Mouse (Mus musculus) heart, embryonic 16.5 days (tissue): Measurements from ENCODE around the gene Gas1. TPM values are rescaled to one million over a fixed set of nuclear protein-coding genes. Genes with fewer than 3 reads are reported as not detected.

Experiments used
- ATAC-seq: fragments of 200-750 bp; cut with Nextera tagmentation; replicated peaks from 2 replicates; pipeline ENCODE4 v1.8.0; 2017; ENCODE audit warnings: moderate number of reproducible peaks; ENCODE audit not compliant: insufficient read depth, low FRiP score; ENCODE audit errors: extremely low read depth
- H3K27ac ChIP-seq: fragments of 300-500 bp; sonication (generic); 2 replicates; pipeline ENCODE4 v1.5.1; 2014; ENCODE audit warnings: mild to moderate bottlenecking, low read length, control low read depth, moderate library complexity
- H3K27me3 ChIP-seq: fragments of 300-500 bp; sonication (generic); 2 replicates; pipeline ENCODE4 v1.6.1; 2014; ENCODE audit warnings: low read length, mixed read lengths; ENCODE audit not compliant: control insufficient read depth, insufficient read depth
- H3K36me3 ChIP-seq: fragments of 300-500 bp; sonication (generic); 2 replicates; pipeline ENCODE4 v1.6.1; 2014; ENCODE audit not compliant: control insufficient read depth, insufficient read depth
- H3K4me1 ChIP-seq: fragments of 300-500 bp; sonication (generic); 2 replicates; pipeline ENCODE4 v1.6.1; 2014; ENCODE audit warnings: low read length, mixed read lengths; ENCODE audit not compliant: control insufficient read depth, insufficient read depth
- H3K4me2 ChIP-seq: fragments of 300-500 bp; sonication (generic); 2 replicates; pipeline ENCODE4 v1.6.1; 2014; ENCODE audit warnings: low read depth, mild to moderate bottlenecking, control low read depth, low read length
- H3K4me3 ChIP-seq: fragments of 300-500 bp; sonication (generic); 2 replicates; pipeline ENCODE4 v1.5.1; 2014; ENCODE audit warnings: mild to moderate bottlenecking, control low read depth, low read length
- H3K9ac ChIP-seq: fragments of 300-500 bp; sonication (generic); 2 replicates; pipeline ENCODE4 v1.6.1; 2014; ENCODE audit warnings: low read length, control low read depth
- H3K9me3 ChIP-seq: fragments of 300-500 bp; sonication (generic); replicated peaks from 2 replicates; pipeline ENCODE4 v1.6.1; 2016; ENCODE audit warnings: low read length; ENCODE audit not compliant: control insufficient read depth
- WGBS: fragments of 180-500 bp; shearing (Covaris S2); extraction: QIAGEN DNeasy Blood & Tissue Kit; methylation state at CpG from one replicate; pipeline ENCODE4 v1.1.7; 2014; 5-methylcytosine and 5-hydroxymethylcytosine counted together
- polyA plus RNA-seq: library from polyadenylated mRNA; unstranded; fragments of >200 nt; fragmentation: Nextera tagmentation; extraction: Ambion mirVana; gene quantifications from 2 replicates; pipeline ENCODE4 v1.2.1, GENCODE M21; 2015

The Gas1 gene
- polyA plus RNA-seq, 1 experiment from 2014 or later: 26.2 TPM

DNA sequence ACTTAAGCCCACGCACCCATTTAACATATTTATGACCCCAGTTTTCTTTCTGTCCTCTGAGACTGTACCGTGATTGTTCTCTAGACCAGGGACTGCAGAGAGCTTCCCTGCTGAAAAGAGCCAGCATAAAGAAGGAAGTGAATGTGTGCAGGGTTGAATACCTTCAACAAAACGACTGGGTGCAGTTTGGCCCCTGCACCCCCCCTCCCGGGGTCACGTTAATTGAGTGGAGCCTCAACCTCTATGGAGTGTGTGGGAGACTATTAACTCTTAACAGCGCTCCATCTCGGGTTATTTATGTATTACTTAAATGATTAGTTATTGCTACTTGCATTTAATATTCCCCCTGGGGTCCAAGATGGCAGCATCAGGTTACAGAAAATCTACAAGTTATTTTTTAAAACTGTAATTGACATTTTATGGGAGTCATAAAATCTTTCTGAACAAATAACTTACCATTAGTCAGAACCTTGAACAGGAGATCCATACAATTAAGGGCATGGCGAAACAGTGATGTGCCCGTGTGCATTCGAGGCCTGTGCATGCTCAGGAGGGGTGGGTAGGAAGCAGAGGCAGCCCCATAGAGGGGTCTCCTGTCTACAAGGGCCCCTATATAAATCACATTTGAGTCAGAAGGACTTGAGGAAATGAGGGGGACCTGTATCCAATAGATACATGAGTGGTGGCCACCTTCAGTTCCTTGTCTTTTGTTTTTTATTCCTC, 43.3 kb downstream of the Gas1 start:
- Histone ChIP-seq H3K9ac (no peak overlapping the region), H3K4me1 (no peaks in the 10 kb centered on the region), H3K9me3 (no peaks in the 10 kb centered on the region), H3K4me3 (no peak overlapping the region), H3K36me3 (no peaks in the 10 kb centered on the region), H3K4me2 (no peak overlapping the region), H3K27me3 (no peaks in the 10 kb centered on the region; the same call in 1 of the 2 replicates), H3K27ac (no peak overlapping the region)
- ATAC-seq: no peak
- WGBS: 64% methylated on average over 10 of the region's 10 CpGs

DNA sequence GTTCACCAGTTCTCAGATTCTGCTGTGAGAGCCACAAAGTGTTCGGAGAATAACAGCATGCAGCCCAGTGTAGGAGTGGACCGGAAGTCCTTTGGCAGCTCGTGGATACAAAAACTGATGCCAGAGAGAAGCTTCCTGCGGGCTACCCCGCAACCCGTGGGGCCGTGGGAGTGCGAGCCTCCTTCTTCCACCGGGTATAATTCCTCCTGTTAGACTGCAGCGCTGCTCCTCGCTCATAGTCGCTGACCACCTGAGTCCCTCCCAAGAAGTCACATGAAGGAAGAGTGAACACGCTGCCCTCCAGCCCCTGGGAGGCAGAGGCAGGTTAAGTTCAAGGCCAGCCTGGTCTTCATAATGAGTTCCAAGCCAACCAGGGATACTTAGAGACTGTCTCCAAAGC, 45.4 kb downstream of the Gas1 start:
- Histone ChIP-seq H3K36me3 (no peaks in the 10 kb centered on the region), H3K4me3 (no peak overlapping the region), H3K9me3 (no peaks in the 10 kb centered on the region), H3K27ac (no peak overlapping the region), H3K9ac (no peak overlapping the region), H3K27me3 (no peaks in the 10 kb centered on the region; the same call in 1 of the 2 replicates), H3K4me2 (no peak overlapping the region), H3K4me1 (no peaks in the 10 kb centered on the region)
- 60% methylated on average over 13 of the region's 13 CpGs for whole genome bisulfite sequencing
- ATAC-seq: no peak

DNA sequence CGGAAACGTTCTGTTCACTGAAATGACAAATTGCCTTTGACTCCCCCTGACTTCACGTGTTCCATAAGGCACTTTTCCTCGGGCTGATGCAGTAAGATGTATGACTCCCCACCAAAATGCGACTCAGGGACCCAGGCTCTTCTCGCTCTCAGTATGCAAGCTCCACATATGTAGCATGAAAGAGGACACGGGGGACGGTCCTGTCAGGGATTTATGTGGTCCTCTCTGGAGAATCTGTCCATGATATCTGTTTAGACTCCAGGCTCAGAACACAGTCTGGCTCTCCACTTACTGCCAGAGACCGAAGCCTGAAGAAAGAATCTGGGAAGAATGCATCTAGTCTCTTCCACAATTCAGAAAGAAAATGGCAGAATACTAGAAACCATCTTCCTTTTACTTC, 47.6 kb downstream of the Gas1 start:
- Histone ChIP-seq H3K4me3 (no peak overlapping the region), H3K4me2 (no peak overlapping the region), H3K9ac (no peak overlapping the region), H3K27ac (no peak overlapping the region), H3K9me3 (no peaks in the 10 kb centered on the region), H3K27me3 (peaks cover 2% of the 10 kb centered on the region; the same call in 1 of the 2 replicates), H3K4me1 (peaks cover 8% of the 10 kb centered on the region; the same call in 1 of the 2 replicates), H3K36me3 (no peaks in the 10 kb centered on the region)
- ATAC-seq: no peak
- WGBS: 71% methylated on average over 9 of the region's 9 CpGs

DNA sequence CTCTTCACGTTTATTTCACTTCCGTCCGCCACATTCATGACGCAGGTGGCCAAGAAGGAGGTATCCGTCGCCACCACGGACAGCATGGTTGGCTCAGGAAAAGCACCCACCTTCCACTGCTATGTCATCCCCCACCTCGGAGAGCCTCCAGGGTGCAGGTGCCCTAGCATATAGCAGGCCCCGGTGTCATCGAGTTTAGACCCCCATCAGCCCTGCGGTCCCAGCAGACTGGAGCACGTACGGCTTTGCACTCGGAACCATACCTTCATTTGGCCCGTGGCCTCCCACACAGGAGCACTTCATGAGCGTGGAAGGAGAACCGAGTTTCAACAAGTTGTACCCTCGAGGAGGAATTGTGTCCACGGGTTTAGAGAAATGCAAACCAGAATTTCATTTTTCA, 50.8 kb downstream of the Gas1 start:
- H3K4me1 ChIP-seq: peaks cover 12% of the 10 kb centered on the region; the same call in 1 of the 2 replicates
- WGBS: 57% methylated on average over 19 of the region's 19 CpGs
- peaks cover 2% of the 10 kb centered on the region; the same call in 1 of the 2 replicates for H3K27me3 ChIP-seq
- no peak overlapping the region for H3K4me3 ChIP-seq
- H3K9ac ChIP-seq: no peak overlapping the region
- no peaks in the 10 kb centered on the region for H3K9me3 ChIP-seq
- H3K27ac ChIP-seq: no peak overlapping the region
- no peak for ATAC-seq
- no peaks in the 10 kb centered on the region for H3K36me3 ChIP-seq
- H3K4me2 ChIP-seq: no peak overlapping the region; the same call in 1 of the 2 replicates

DNA sequence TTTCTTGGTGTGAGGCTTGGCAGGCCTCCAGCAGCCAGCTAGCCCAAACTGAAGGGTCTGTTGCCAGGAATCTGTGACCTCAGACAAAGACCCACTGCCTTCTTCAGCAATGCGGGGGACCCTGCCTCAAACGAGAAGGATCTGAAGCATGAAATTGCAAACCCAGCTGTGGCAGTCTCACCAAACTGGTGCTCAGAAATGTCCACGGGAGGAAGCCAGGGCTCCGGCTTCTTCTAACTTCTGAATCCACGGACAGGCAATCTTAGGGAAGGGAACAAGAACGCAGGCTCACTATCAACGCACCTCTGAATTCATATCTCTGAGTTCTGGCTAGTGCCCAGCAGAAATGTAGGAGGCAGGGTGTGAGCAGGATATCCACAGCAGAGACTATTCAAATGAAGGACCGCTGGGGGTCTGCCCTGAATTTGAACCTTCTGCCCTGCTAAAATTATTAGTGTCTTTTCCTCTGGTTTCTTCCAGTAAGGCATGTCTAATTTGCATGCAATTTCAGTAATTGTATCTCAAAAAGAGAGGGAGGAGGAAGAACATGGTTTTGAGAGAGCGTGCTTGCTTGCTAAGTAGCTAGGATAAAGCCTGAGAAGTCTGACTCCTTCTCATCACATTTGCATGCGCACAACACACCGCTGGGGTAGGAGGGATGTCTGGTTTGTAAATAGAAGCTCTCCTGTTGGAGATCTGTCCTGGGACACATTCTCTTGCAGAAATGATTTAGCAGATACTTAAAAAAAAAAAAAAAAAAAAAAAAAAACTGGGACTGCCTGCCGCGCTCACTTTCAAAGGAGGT, 51.5 kb downstream of the Gas1 start:
- ATAC-seq: no peak
- 40% methylated on average over 13 of the region's 13 CpGs for WGBS

DNA sequence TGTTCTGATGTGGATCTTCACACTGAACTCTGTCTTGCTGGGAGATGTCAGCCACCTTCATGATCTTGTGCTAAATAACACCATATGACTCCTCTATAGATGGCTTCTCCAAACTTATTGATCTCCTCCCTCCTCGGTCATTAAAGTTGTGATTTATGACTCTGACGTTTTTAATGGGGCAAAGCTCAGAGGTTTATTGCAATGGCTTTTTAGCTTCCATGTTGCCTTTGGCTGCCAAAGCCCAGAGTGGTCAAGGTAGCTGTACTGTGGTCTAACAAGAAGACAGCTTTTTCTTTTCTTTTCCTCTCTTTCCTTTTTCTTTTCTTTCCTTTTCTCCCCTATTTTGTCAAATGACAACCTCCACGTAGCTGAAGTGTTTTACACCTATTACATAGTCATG, 52.1 kb downstream of the Gas1 start:
- no peak overlapping the region for H3K9ac ChIP-seq
- peaks cover 12% of the 10 kb centered on the region; the same call in 1 of the 2 replicates for H3K4me1 ChIP-seq
- WGBS: 75% methylated on average over 3 of the region's 3 CpGs
- H3K36me3 ChIP-seq: no peaks in the 10 kb centered on the region
- no peak overlapping the region for H3K4me2 ChIP-seq
- no peaks in the 10 kb centered on the region for H3K9me3 ChIP-seq
- peaks cover 2% of the 10 kb centered on the region; the same call in 1 of the 2 replicates for H3K27me3 ChIP-seq
- no peak overlapping the region for H3K4me3 ChIP-seq
- H3K27ac ChIP-seq: no peak overlapping the region
- no peak for ATAC-seq

More for the DNA sequence above, 51.5 kb downstream of the Gas1 start:
- H3K4me1 ChIP-seq: peaks cover 12% of the 10 kb centered on the region; the same call in 1 of the 2 replicates
- no peak overlapping the region for H3K27ac ChIP-seq
- no peaks in the 10 kb centered on the region for H3K9me3 ChIP-seq
- H3K4me3 ChIP-seq: no peak overlapping the region
- peaks cover 2% of the 10 kb centered on the region; the same call in 1 of the 2 replicates for H3K27me3 ChIP-seq
- H3K9ac ChIP-seq: no peak overlapping the region
- H3K36me3 ChIP-seq: no peaks in the 10 kb centered on the region
- no peak overlapping the region; the same call in 1 of the 2 replicates for H3K4me2 ChIP-seq

DNA sequence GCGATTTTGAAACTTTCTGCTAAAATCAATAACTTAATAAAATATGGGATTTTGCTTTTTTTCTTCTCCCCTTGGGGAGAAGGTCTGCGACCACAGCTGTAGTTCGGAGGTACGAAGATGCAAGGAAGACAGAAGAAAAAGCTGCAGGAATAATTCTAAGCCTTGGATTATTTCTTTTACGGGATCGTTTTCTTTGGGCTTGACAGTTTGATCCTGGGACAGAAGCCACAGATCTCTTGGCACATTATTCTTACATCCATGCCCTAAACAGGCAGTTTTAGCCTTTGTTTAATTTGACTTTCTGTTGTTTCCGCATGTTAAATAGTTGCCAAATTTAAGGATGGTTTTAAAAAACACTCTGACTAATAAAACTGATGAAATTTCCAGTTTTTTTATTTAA, 52.7 kb downstream of the Gas1 start:
- WGBS: 84% methylated on average over 7 of the region's 7 CpGs
- Histone ChIP-seq H3K27me3 (0 out of 2 replicates have a peak, but pooled peaks cover 2% of the 10 kb centered on the region), H3K27ac (no peak overlapping the region), H3K4me2 (no peak overlapping the region), H3K9ac (no peak overlapping the region), H3K4me1 (peaks cover 12% of the 10 kb centered on the region; the same call in 1 of the 2 replicates), H3K36me3 (no peaks in the 10 kb centered on the region), H3K4me3 (no peak overlapping the region), H3K9me3 (no peaks in the 10 kb centered on the region)
- ATAC-seq: no peak
